Mouse (Mus musculus): Measurements from ENCODE around the gene Clca4a. TPM values are rescaled to one million over a fixed set of nuclear protein-coding genes. Genes with fewer than 3 reads are reported as not detected.

Clca4a gene
- 0.06 TPM in 1 of 2 replicates, not detected in the other for polyA plus RNA-seq (2015; fragmentation: Nextera tagmentation; extraction: Ambion mirVana)

- no peak within 1 kb of the TSS for H3K9ac ChIP-seq
- no peaks in the 10 kb centered on the region for H3K9me3 ChIP-seq
- H3K4me1 ChIP-seq: no peaks in the 10 kb centered on the region
- no peak within 1 kb of the TSS for H3K4me3 ChIP-seq
- no peak for ATAC-seq (ENCODE audit: low FRiP score, low read depth)
- no peak within 1 kb of the TSS for H3K4me2 ChIP-seq (replicated peaks)
- H3K27ac ChIP-seq: no peak within 1 kb of the TSS
- H3K36me3 ChIP-seq: no peaks in the 10 kb centered on the region
- H3K27me3 ChIP-seq: no peaks in the 10 kb centered on the region
Observed at GRCm38 (mm10) chr3:144974945-144975344, at the start of gene Clca4a. Clca4a (minus strand) TSS chr3:144975045.

GRCm38 (mm10) chr3:145017807-145018206 lies 43.0 kb upstream of the Clca4a start:
- Histone ChIP-seq H3K9me3 (no peaks in the 10 kb centered on the region), H3K4me2 (replicated peaks) (no peak overlapping the region), H3K4me3 (no peak overlapping the region), H3K9ac (no peak overlapping the region), H3K27me3 (no peaks in the 10 kb centered on the region), H3K4me1 (no peaks in the 10 kb centered on the region), H3K27ac (no peak overlapping the region), H3K36me3 (no peaks in the 10 kb centered on the region)
- no peak for ATAC-seq (ENCODE audit: low FRiP score, low read depth)
- 74% methylated on average over 3 of the region's 3 CpGs for WGBS

- Histone ChIP-seq H3K36me3 (no peaks in the 10 kb centered on the region), H3K9ac (no peak overlapping the region), H3K4me1 (no peaks in the 10 kb centered on the region), H3K27ac (no peak overlapping the region), H3K4me2 (replicated peaks) (no peak overlapping the region), H3K4me3 (no peak overlapping the region), H3K9me3 (no peaks in the 10 kb centered on the region), H3K27me3 (no peaks in the 10 kb centered on the region)
- 39% methylated on average over 5 of the region's 5 CpGs for WGBS
- no peak for ATAC-seq (ENCODE audit: low FRiP score, low read depth)
Observed at GRCm38 (mm10) chr3:145004422-145004821, 29.6 kb upstream of the Clca4a start.

- 53% methylated on average over 1 of the region's 1 CpGs for WGBS
- no peaks in the 10 kb centered on the region for H3K27me3 ChIP-seq
- H3K4me3 ChIP-seq: no peak overlapping the region
- ATAC-seq (ENCODE audit: low FRiP score, low read depth): no peak
- no peak overlapping the region for H3K9ac ChIP-seq
- no peak overlapping the region for H3K4me2 ChIP-seq (replicated peaks)
- H3K27ac ChIP-seq: no peak overlapping the region
- no peaks in the 10 kb centered on the region for H3K9me3 ChIP-seq
- no peaks in the 10 kb centered on the region for H3K36me3 ChIP-seq
- H3K4me1 ChIP-seq: no peaks in the 10 kb centered on the region
Observed at GRCm38 (mm10) chr3:145000912-145001311, 26.1 kb upstream of the Clca4a start.

- Histone ChIP-seq H3K4me3 (no peak overlapping the region), H3K4me2 (replicated peaks) (no peak overlapping the region), H3K9me3 (no peaks in the 10 kb centered on the region), H3K36me3 (no peaks in the 10 kb centered on the region), H3K27me3 (no peaks in the 10 kb centered on the region), H3K9ac (no peak overlapping the region), H3K27ac (no peak overlapping the region), H3K4me1 (no peaks in the 10 kb centered on the region)
- 77% methylated on average over 5 of the region's 5 CpGs for WGBS
- no peak for ATAC-seq (ENCODE audit: low FRiP score, low read depth)
Observed at GRCm38 (mm10) chr3:144993055-144993454, 18.2 kb upstream of the Clca4a start.

GRCm38 (mm10) chr3:144992618-144993017 lies 17.8 kb upstream of the Clca4a start:
- Histone ChIP-seq H3K36me3 (no peaks in the 10 kb centered on the region), H3K4me1 (no peaks in the 10 kb centered on the region), H3K27me3 (no peaks in the 10 kb centered on the region), H3K27ac (no peak overlapping the region), H3K9me3 (no peaks in the 10 kb centered on the region), H3K4me2 (replicated peaks) (no peak overlapping the region), H3K4me3 (no peak overlapping the region), H3K9ac (no peak overlapping the region)
- ATAC-seq (ENCODE audit: low FRiP score, low read depth): no peak

- no peaks in the 10 kb centered on the region for H3K9me3 ChIP-seq
- no peak overlapping the region for H3K27ac ChIP-seq
- 80% methylated on average over 5 of the region's 5 CpGs for WGBS
- no peaks in the 10 kb centered on the region for H3K4me1 ChIP-seq
- no peak overlapping the region for H3K4me2 ChIP-seq (replicated peaks)
- no peak overlapping the region for H3K9ac ChIP-seq
- ATAC-seq (ENCODE audit: low FRiP score, low read depth): no peak
- no peaks in the 10 kb centered on the region for H3K36me3 ChIP-seq
- no peak overlapping the region for H3K4me3 ChIP-seq
- no peaks in the 10 kb centered on the region for H3K27me3 ChIP-seq
Observed at GRCm38 (mm10) chr3:144985890-144986289, 11.0 kb upstream of the Clca4a start.

GRCm38 (mm10) chr3:144980551-144980950 lies 5.7 kb upstream of the Clca4a start:
- H3K4me2 ChIP-seq (replicated peaks): no peak overlapping the region
- H3K27me3 ChIP-seq: no peaks in the 10 kb centered on the region
- no peak for ATAC-seq (ENCODE audit: low FRiP score, low read depth)
- H3K9ac ChIP-seq: no peak overlapping the region
- no peak overlapping the region for H3K4me3 ChIP-seq
- H3K9me3 ChIP-seq: no peaks in the 10 kb centered on the region
- H3K36me3 ChIP-seq: no peaks in the 10 kb centered on the region
- 85% methylated on average over 6 of the region's 6 CpGs for WGBS
- H3K4me1 ChIP-seq: no peaks in the 10 kb centered on the region
- H3K27ac ChIP-seq: no peak overlapping the region

GRCm38 (mm10) chr3:144977631-144978030 lies 2.8 kb upstream of the Clca4a start:
- no peak for ATAC-seq (ENCODE audit: low FRiP score, low read depth)
- H3K9me3 ChIP-seq: no peaks in the 10 kb centered on the region
- H3K4me2 ChIP-seq (replicated peaks): no peak overlapping the region
- H3K27me3 ChIP-seq: no peaks in the 10 kb centered on the region
- no peak overlapping the region for H3K9ac ChIP-seq
- no peak overlapping the region for H3K4me3 ChIP-seq
- no peaks in the 10 kb centered on the region for H3K4me1 ChIP-seq
- H3K27ac ChIP-seq: no peak overlapping the region
- 59% methylated on average over 4 of the region's 4 CpGs for WGBS
- no peaks in the 10 kb centered on the region for H3K36me3 ChIP-seq

- Histone ChIP-seq H3K27ac (no peak overlapping the region), H3K36me3 (no peaks in the 10 kb centered on the region), H3K9ac (no peak overlapping the region), H3K4me3 (no peak overlapping the region), H3K4me2 (replicated peaks) (no peak overlapping the region), H3K4me1 (no peaks in the 10 kb centered on the region), H3K9me3 (no peaks in the 10 kb centered on the region), H3K27me3 (no peaks in the 10 kb centered on the region)
- ATAC-seq (ENCODE audit: low FRiP score, low read depth): no peak
- 71% methylated on average over 1 of the region's 1 CpGs for WGBS
Observed at GRCm38 (mm10) chr3:144976091-144976490, 1.2 kb upstream of the Clca4a start.

GRCm38 (mm10) chr3:144971553-144972270 lies 3.1 kb downstream of the Clca4a start:
- no peak overlapping the region for H3K27ac ChIP-seq
- no peaks in the 10 kb centered on the region for H3K4me1 ChIP-seq
- no peak overlapping the region for H3K4me2 ChIP-seq (replicated peaks)
- H3K27me3 ChIP-seq: no peaks in the 10 kb centered on the region
- WGBS: 82% methylated on average over 9 of the region's 9 CpGs
- no peak overlapping the region for H3K9ac ChIP-seq
- H3K9me3 ChIP-seq: no peaks in the 10 kb centered on the region
- no peak for ATAC-seq (ENCODE audit: low FRiP score, low read depth)
- no peaks in the 10 kb centered on the region for H3K36me3 ChIP-seq
- H3K4me3 ChIP-seq: no peak overlapping the region

- H3K36me3 ChIP-seq: no peaks in the 10 kb centered on the region
- H3K27ac ChIP-seq: no peak overlapping the region
- ATAC-seq (ENCODE audit: low FRiP score, low read depth): no peak
- no peaks in the 10 kb centered on the region for H3K27me3 ChIP-seq
- no peak overlapping the region for H3K9ac ChIP-seq
- H3K9me3 ChIP-seq: no peaks in the 10 kb centered on the region
- no peak overlapping the region for H3K4me2 ChIP-seq (replicated peaks)
- H3K4me3 ChIP-seq: no peak overlapping the region
- WGBS: 71% methylated on average over 1 of the region's 1 CpGs
- no peaks in the 10 kb centered on the region for H3K4me1 ChIP-seq
Observed at GRCm38 (mm10) chr3:144969755-144970154, 5.1 kb downstream of the Clca4a start.

GRCm38 (mm10) chr3:144966074-144966473 lies 8.8 kb downstream of the Clca4a start:
- no peaks in the 10 kb centered on the region for H3K27me3 ChIP-seq
- no peak overlapping the region for H3K27ac ChIP-seq
- no peak overlapping the region for H3K9ac ChIP-seq
- H3K36me3 ChIP-seq: no peaks in the 10 kb centered on the region
- H3K4me3 ChIP-seq: no peak overlapping the region
- no peaks in the 10 kb centered on the region for H3K4me1 ChIP-seq
- H3K4me2 ChIP-seq (replicated peaks): no peak overlapping the region
- ATAC-seq (ENCODE audit: low FRiP score, low read depth): no peak
- no peaks in the 10 kb centered on the region for H3K9me3 ChIP-seq
- WGBS: 32% methylated on average over 4 of the region's 4 CpGs

All from limb, embryonic 13.5 days (tissue).